Mouse (Mus musculus): ENCODE measurements at regions not wholly inside any gene's neighbourhood (a gene's known extent, or its start where the extent isn't known, plus 50 kb on each side); places are given as distances from the start of the nearest gene placed in this dataset.

DNA sequence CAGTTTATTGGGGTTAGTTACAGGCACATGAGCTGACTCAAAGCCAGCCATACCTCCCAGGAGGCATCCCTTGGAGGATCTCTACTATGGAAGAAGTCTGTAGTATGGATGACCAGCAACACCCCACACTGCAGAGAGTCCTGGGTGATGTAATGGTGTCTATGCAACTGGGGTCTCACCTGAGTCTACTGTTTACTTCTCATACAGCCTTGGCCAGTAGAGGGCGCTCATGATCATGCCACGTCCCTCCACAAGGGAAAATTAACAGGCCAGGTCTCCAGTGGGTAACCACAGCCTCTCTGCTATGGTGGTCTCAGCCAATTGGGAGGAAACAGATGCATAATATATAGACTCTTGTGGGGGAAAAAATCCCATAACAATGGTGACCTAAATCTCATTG, 111.7 kb downstream of the Cdh26 start:
- Histone ChIP-seq H3K9ac (no peak overlapping the region), H3K27ac (no peak overlapping the region), H3K4me2 (no peak overlapping the region), H3K4me3 (no peak overlapping the region), H3K9me3 (no peaks in the 10 kb centered on the region), H3K4me1 (0 out of 2 replicates have a peak, but pooled peaks cover 2% of the 10 kb centered on the region), H3K36me3 (no peaks in the 10 kb centered on the region), H3K27me3 (no peaks in the 10 kb centered on the region)
- no peak for ATAC-seq (ENCODE audit: insufficient number of reproducible peaks, insufficient read depth, low FRiP score, low TSS enrichment, low read depth)
- WGBS: 8% methylated on average over 2 of the region's 2 CpGs

- no peak for ATAC-seq (ENCODE audit: insufficient number of reproducible peaks, insufficient read depth, low FRiP score, low TSS enrichment, low read depth)
These were observed 114.1 kb downstream of the Cdh26 start for GRCm38 (mm10) chr2:178544411-178544810.

GRCm38 (mm10) chr2:178545601-178546352, 115.4 kb downstream of the Cdh26 start:
- 0 out of 2 replicates have a peak, but pooled peaks cover 2% of the 10 kb centered on the region for H3K4me1 ChIP-seq
- no peaks in the 10 kb centered on the region for H3K27me3 ChIP-seq
- H3K9me3 ChIP-seq: no peaks in the 10 kb centered on the region
- no peak for ATAC-seq (ENCODE audit: insufficient number of reproducible peaks, insufficient read depth, low FRiP score, low TSS enrichment, low read depth)
- no peak overlapping the region for H3K27ac ChIP-seq
- no peak overlapping the region for H3K9ac ChIP-seq
- H3K4me2 ChIP-seq: no peak overlapping the region
- no peaks in the 10 kb centered on the region for H3K36me3 ChIP-seq
- no peak overlapping the region for H3K4me3 ChIP-seq
- 77% methylated on average over 15 of the region's 15 CpGs for whole genome bisulfite sequencing

More at GRCm38 (mm10) chr2:178544411-178544810, 114.1 kb downstream of the Cdh26 start:
- Histone ChIP-seq H3K27ac (no peak overlapping the region), H3K9ac (no peak overlapping the region), H3K4me2 (no peak overlapping the region), H3K9me3 (no peaks in the 10 kb centered on the region), H3K4me3 (no peak overlapping the region), H3K27me3 (no peaks in the 10 kb centered on the region), H3K36me3 (no peaks in the 10 kb centered on the region), H3K4me1 (0 out of 2 replicates have a peak, but pooled peaks cover 2% of the 10 kb centered on the region)
- WGBS: 78% methylated on average over 1 of the region's 1 CpGs

DNA sequence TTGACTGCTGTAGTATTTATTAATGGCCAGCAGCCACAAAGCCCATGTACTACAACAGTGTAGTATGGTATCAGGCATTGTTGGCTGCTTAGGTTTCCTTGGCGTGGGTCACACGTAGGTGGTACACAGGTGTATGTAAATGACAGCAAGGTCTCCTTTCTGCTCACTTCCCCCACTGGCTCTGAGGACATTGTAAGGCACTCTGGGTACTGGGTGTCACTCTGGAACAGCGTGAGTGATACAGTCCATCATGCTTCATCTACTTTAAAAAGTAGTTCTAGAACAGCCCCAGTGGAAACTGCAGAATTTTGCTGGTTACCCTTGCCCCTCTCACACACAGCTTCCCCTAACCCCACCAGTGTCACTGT, 116.0 kb downstream of the Cdh26 start:
- no peak overlapping the region for H3K4me2 ChIP-seq
- H3K4me3 ChIP-seq: no peak overlapping the region
- 0 out of 2 replicates have a peak, but pooled peaks cover 2% of the 10 kb centered on the region for H3K4me1 ChIP-seq
- no peak overlapping the region for H3K27ac ChIP-seq
- H3K9me3 ChIP-seq: no peaks in the 10 kb centered on the region
- no peaks in the 10 kb centered on the region for H3K27me3 ChIP-seq
- no peak overlapping the region for H3K9ac ChIP-seq
- no peak for ATAC-seq (ENCODE audit: insufficient number of reproducible peaks, insufficient read depth, low FRiP score, low TSS enrichment, low read depth)
- no peaks in the 10 kb centered on the region for H3K36me3 ChIP-seq
- 79% methylated on average over 3 of the region's 3 CpGs for WGBS

DNA sequence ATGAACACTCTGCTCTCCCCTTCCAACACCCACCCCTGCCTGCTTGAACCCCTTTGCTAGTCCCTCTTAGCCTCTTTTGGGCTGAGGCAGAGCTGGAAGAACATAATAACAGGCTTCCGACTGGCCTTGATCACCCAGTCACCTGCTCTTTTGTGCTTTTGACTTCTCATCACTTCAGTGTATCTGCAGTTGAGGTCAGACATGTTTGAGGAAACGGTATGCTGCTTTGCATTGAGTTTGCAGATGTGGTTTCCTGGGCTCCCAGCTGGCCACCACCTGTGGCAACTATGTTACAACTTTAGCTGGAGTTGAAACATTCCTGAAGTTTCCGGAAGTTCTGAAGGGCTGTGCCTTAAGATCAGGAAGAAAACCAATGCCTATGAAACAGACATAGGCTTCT, 116.6 kb downstream of the Cdh26 start:
- Histone ChIP-seq H3K27me3 (no peaks in the 10 kb centered on the region), H3K4me2 (no peak overlapping the region), H3K9me3 (no peaks in the 10 kb centered on the region), H3K4me1 (0 out of 2 replicates have a peak, but pooled peaks cover 2% of the 10 kb centered on the region), H3K27ac (no peak overlapping the region), H3K36me3 (no peaks in the 10 kb centered on the region), H3K9ac (no peak overlapping the region), H3K4me3 (no peak overlapping the region)
- 55% methylated on average over 3 of the region's 3 CpGs for WGBS
- ATAC-seq (ENCODE audit: insufficient number of reproducible peaks, insufficient read depth, low FRiP score, low TSS enrichment, low read depth): no peak

DNA sequence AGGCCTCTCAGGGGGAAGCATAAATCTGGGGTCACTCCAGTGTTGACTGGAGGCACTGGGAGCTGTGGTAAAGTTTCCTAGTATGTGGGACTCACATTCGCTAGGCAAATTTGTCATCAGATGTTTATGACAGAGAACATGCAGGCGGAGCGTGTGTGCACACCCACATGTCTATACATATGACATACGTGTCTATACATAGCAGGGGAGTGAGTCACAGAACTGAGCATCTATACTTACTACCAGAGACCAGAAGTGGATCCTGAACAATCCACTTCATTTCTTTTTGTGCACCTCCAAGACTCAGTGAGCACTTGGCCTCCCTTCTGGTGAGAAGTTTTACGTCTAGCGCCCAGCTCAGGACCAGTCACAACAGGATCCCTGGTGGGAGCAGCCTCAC, 118.6 kb downstream of the Cdh26 start:
- no peak for ATAC-seq (ENCODE audit: insufficient number of reproducible peaks, insufficient read depth, low FRiP score, low TSS enrichment, low read depth)
- H3K27me3 ChIP-seq: no peaks in the 10 kb centered on the region
- no peak overlapping the region for H3K27ac ChIP-seq
- no peak overlapping the region for H3K9ac ChIP-seq
- no peaks in the 10 kb centered on the region for H3K36me3 ChIP-seq
- H3K4me3 ChIP-seq: no peak overlapping the region
- 89% methylated on average over 6 of the region's 6 CpGs for WGBS
- no peaks in the 10 kb centered on the region for H3K9me3 ChIP-seq
- H3K4me2 ChIP-seq: no peak overlapping the region
- H3K4me1 ChIP-seq: 0 out of 2 replicates have a peak, but pooled peaks cover 2% of the 10 kb centered on the region

DNA sequence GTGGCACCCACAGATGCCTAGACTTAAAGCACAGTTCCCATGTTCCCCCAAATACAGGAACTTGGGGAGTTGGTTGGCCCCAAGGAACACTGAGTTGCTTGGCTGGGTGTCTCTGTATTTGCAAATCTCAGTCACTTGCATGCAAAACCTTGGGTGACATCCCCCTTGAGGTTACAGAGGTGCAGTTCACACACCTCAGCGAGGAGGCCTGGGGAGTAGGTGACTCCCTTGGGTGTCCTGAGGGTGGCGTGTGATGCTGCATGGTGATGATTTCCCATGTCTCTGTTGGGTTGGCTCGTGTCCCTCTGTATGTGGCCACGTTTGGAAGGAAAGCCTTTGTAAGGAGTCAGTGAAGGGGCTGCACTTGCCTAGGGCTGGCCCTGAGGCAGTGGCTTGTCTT, 123.4 kb downstream of the Cdh26 start:
- 84% methylated on average over 4 of the region's 4 CpGs for WGBS
- no peaks in the 10 kb centered on the region for H3K36me3 ChIP-seq
- ATAC-seq (ENCODE audit: insufficient number of reproducible peaks, insufficient read depth, low FRiP score, low TSS enrichment, low read depth): no peak
- no peaks in the 10 kb centered on the region for H3K4me1 ChIP-seq
- no peak overlapping the region for H3K27ac ChIP-seq
- no peak overlapping the region for H3K4me3 ChIP-seq
- H3K4me2 ChIP-seq: no peak overlapping the region
- H3K27me3 ChIP-seq: peaks cover 6% of the 10 kb centered on the region; the same call in 1 of the 2 replicates
- no peak overlapping the region for H3K9ac ChIP-seq
- no peaks in the 10 kb centered on the region for H3K9me3 ChIP-seq

- H3K4me3 ChIP-seq: no peak overlapping the region
- peaks cover 6% of the 10 kb centered on the region; the same call in 1 of the 2 replicates for H3K27me3 ChIP-seq
- H3K27ac ChIP-seq: no peak overlapping the region
- ATAC-seq (ENCODE audit: insufficient number of reproducible peaks, insufficient read depth, low FRiP score, low TSS enrichment, low read depth): no peak
- no peaks in the 10 kb centered on the region for H3K36me3 ChIP-seq
- no peak overlapping the region for H3K9ac ChIP-seq
- WGBS: 88% methylated on average over 3 of the region's 3 CpGs
- H3K4me2 ChIP-seq: no peak overlapping the region
- H3K9me3 ChIP-seq: no peaks in the 10 kb centered on the region
- H3K4me1 ChIP-seq: no peaks in the 10 kb centered on the region
These were observed 125.5 kb downstream of the Cdh26 start for GRCm38 (mm10) chr2:178555692-178556340.

- H3K4me1 ChIP-seq: no peaks in the 10 kb centered on the region
- no peak overlapping the region for H3K27ac ChIP-seq
- 45% methylated on average over 9 of the region's 9 CpGs for WGBS
- H3K9ac ChIP-seq: no peak overlapping the region
- H3K36me3 ChIP-seq: no peaks in the 10 kb centered on the region
- H3K4me2 ChIP-seq: no peak overlapping the region
- ATAC-seq (ENCODE audit: insufficient number of reproducible peaks, insufficient read depth, low FRiP score, low TSS enrichment, low read depth): no peak
- no peaks in the 10 kb centered on the region for H3K9me3 ChIP-seq
- peaks cover 6% of the 10 kb centered on the region; the same call in 1 of the 2 replicates for H3K27me3 ChIP-seq
- no peak overlapping the region for H3K4me3 ChIP-seq
These were observed 127.6 kb downstream of the Cdh26 start for GRCm38 (mm10) chr2:178557934-178558333.

GRCm38 (mm10) chr2:178563287-178563686, 133.0 kb downstream of the Cdh26 start:
- no peak for ATAC-seq (ENCODE audit: insufficient number of reproducible peaks, insufficient read depth, low FRiP score, low TSS enrichment, low read depth)
- peaks cover 11% of the 10 kb centered on the region; the same call in 1 of the 2 replicates for H3K4me1 ChIP-seq
- peaks cover 3% of the 10 kb centered on the region; the same call in 1 of the 2 replicates for H3K27me3 ChIP-seq
- no peak overlapping the region for H3K9ac ChIP-seq
- no peaks in the 10 kb centered on the region for H3K9me3 ChIP-seq
- no peak overlapping the region for H3K27ac ChIP-seq
- H3K4me2 ChIP-seq: no peak overlapping the region
- H3K4me3 ChIP-seq: no peak overlapping the region
- 89% methylated on average over 7 of the region's 7 CpGs for WGBS
- no peaks in the 10 kb centered on the region for H3K36me3 ChIP-seq

DNA sequence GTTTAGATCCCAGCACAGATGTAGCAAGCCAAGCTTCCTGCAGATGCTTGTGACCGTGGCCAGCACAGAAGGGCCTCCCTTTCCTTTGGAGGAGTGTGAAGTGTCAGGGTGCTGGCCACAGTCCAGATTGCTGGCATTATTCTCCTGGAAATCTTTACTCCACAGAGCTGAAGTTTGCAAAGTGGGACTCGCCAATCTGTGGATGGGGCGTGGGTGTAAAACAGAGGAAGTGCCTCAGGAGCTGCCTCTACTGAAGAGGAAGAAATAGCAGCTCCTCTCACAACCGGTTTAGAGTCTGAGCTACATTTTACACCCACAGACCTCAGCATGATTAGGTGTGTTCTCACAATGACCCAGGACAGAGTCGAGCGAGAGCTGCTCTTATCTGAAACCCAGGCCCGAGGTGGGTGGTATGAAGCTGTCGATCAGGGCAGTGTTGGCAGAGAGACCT, 135.1 kb downstream of the Cdh26 start:
- no peak overlapping the region for H3K4me2 ChIP-seq
- ATAC-seq (ENCODE audit: insufficient number of reproducible peaks, insufficient read depth, low FRiP score, low TSS enrichment, low read depth): no peak
- H3K27me3 ChIP-seq: peaks cover 3% of the 10 kb centered on the region; the same call in 1 of the 2 replicates
- H3K9me3 ChIP-seq: no peaks in the 10 kb centered on the region
- WGBS: 72% methylated on average over 8 of the region's 8 CpGs
- no peaks in the 10 kb centered on the region for H3K36me3 ChIP-seq
- H3K27ac ChIP-seq: no peak overlapping the region
- H3K4me1 ChIP-seq: peaks cover 11% of the 10 kb centered on the region; the same call in 1 of the 2 replicates
- no peak overlapping the region for H3K9ac ChIP-seq
- H3K4me3 ChIP-seq: no peak overlapping the region

GRCm38 (mm10) chr2:178567493-178567892, 137.2 kb downstream of the Cdh26 start:
- Histone ChIP-seq H3K9me3 (no peaks in the 10 kb centered on the region), H3K4me3 (no peak overlapping the region), H3K4me1 (peaks cover 11% of the 10 kb centered on the region; the same call in 1 of the 2 replicates), H3K4me2 (no peak overlapping the region), H3K27ac (no peak overlapping the region), H3K27me3 (peaks cover 3% of the 10 kb centered on the region), H3K36me3 (no peaks in the 10 kb centered on the region), H3K9ac (no peak overlapping the region)
- ATAC-seq (ENCODE audit: insufficient number of reproducible peaks, insufficient read depth, low FRiP score, low TSS enrichment, low read depth): no peak
- WGBS: 81% methylated on average over 7 of the region's 7 CpGs
